Mouse (Mus musculus) c-Kit-positive CD71-negative TER-119-negative erythroid progenitor cells, embryonic 14.5 days (primary cell): ENCODE measurements around the gene Irf2bp2.
"Not testable (repeated sequence)": the region's sequence is repeated elsewhere in the genome, so short reads cannot be mapped to it uniquely, and the experiment has no call there.

Experiments used
- DNase-seq: peaks from one replicate; pipeline ENCODE4 v3.0.0-alpha.2; 2013; ENCODE audit warnings: low read depth

The Irf2bp2 gene

GRCm38 (mm10) chr8:126602641-126603040 is 8.9 kb upstream of the Irf2bp2 start:
- no peak for DNase-seq

- DNase-seq: no peak
Observed at GRCm38 (mm10) chr8:126601325-126601724, 7.5 kb upstream of the Irf2bp2 start.

- DNase-seq: no peak
Observed at GRCm38 (mm10) chr8:126600816-126601243, 7.0 kb upstream of the Irf2bp2 start.

DNA sequence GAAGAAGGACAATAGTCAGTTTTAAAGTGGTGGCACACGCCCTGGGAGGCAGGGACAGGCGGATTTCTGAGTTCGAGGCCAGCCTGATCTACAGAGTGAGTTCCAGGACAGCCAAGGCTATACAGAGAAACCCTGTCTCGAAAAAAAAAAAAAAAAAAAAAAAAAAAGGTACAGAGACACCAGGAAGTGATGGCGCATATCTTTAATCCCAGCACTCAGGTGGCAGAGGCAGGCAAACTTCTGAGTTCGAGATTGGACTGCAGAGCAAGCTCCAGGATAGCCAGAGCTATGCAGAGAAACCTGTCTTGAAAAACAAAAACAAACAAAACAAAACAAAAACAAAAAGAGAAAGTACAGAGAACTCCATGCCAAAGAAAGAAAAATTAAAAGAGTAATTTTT is 6.6 kb upstream of the Irf2bp2 start:
- DNase-seq: not testable (repeated sequence)

DNA sequence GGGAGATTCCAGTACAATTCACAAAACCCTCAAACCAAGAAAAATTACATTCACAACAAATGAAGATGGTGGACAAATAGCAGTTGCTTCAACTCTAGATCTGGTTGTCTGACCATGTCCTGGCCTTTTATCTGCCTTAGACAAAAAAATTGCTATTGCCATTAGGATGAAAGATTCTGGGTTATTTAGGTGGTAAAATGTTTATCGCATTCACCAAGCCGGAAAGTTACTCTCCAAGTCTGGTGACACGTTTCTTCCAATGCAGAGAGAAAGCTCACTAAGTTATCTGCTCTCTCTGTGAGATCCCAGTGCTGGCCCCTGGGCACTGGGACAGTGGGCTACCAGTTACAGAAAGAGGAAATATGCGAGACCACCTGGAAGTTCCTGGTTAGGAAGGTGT is 5.5 kb upstream of the Irf2bp2 start:
- DNase-seq: no peak

- DNase-seq: no peak
Observed at GRCm38 (mm10) chr8:126598218-126598617, 4.4 kb upstream of the Irf2bp2 start.

GRCm38 (mm10) chr8:126596721-126597120 is 2.9 kb upstream of the Irf2bp2 start:
- no peak for DNase-seq

- no peak for DNase-seq
Observed at GRCm38 (mm10) chr8:126596097-126596634, 2.4 kb upstream of the Irf2bp2 start.

- DNase-seq: no peak
Observed at GRCm38 (mm10) chr8:126595204-126596061, 1.6 kb upstream of the Irf2bp2 start.

- DNase-seq: peak; percentile 92
Observed at GRCm38 (mm10) chr8:126594481-126595000, 755 bp upstream of the Irf2bp2 start.

DNA sequence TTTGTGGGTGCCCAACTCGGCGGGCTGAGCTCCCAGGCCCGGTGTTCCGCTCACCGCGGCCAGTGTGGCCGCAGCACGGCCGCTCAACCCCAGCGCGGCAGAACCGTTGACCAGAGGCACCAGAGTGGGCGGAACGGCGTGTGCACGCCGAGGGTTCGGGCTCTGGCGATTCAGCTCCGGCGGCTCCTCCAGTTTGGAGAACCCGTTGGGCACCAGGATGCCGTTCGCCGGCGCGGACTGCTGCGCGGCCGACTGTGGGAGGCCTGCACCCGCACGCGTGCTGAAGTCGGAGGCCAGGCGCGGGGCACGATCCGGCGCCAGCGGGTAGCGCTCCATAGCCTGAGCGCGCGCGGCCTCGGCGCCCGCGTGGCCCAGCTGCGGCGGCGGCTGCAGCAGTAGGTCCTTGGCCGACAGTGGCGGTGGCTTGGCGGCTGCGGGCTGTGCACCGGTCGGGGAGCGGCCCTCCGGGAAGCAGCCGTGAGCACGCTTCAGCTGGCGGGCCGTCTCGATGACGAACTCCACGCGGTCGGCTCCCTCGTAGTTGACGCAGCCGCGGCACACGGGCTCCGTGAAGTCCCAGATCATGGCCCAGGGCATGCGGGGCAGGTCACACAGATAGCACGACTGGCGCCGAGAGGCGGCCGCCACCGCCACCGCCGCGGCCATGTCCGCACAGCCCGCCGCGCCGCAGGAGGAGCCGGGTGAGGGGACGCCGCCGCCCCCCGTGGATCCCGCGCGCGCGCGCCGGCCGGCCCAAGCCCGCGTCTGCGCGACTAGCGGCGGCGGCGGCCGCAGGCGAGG is 815 bp downstream of the Irf2bp2 start:
- DNase-seq: no peak

- no peak for DNase-seq
Observed at GRCm38 (mm10) chr8:126592381-126592770, 1.4 kb downstream of the Irf2bp2 start.

- DNase-seq: no peak
Observed at GRCm38 (mm10) chr8:126591821-126592268, 1.9 kb downstream of the Irf2bp2 start.

DNA sequence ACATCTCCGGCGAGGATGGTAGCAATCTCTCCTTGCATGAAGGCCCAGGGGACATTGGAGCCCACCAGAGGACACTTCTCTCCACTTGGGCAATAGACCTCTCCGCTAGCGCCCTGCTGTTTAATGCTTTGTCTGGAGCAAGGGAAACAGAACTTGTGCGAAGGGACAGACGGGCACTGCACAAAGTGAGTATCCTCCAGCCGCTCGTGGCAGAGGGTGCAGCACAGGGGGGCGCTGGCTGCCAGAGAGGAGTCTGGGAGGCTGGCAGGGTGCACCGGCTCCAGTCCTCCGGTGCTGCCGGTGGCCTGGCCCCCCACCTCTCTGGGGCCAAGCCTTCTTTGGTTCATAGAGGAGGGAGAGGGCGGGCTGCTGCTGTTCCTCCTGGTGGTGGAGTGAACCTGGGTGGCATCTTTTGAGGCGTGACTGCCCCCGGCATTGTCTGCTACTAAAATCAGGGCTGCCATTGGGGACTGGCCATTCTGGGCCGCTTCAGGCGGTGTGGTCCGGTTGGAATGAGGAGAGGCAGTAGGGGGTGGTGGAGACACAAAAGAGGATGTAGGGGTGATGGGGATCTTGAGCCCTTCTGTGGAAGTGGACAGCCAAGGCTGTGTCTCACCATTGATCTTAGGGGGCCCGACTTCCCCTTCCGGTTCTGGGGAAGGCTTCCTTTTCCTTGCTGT is 2.5 kb downstream of the Irf2bp2 start:
- DNase-seq: no peak

DNA sequence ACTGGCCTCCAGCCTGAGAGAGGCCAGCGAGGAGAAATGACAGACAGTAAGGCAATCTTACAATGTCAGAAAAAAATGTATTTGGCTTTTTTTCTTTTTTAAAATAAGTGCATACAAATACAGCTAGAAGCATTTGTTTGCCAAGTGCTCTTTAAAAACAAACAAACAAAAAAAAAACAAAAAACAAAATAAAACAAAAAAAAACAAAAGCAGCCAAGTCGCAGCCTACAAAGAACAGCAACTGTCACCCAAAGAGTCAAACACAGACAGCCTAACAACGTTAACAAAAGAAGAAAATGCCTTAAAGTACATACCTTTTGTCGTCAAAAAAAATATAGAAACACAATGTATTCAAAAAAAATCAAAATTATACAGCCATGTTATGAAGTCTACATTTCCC is 3.2 kb downstream of the Irf2bp2 start:
- no peak for DNase-seq

DNA sequence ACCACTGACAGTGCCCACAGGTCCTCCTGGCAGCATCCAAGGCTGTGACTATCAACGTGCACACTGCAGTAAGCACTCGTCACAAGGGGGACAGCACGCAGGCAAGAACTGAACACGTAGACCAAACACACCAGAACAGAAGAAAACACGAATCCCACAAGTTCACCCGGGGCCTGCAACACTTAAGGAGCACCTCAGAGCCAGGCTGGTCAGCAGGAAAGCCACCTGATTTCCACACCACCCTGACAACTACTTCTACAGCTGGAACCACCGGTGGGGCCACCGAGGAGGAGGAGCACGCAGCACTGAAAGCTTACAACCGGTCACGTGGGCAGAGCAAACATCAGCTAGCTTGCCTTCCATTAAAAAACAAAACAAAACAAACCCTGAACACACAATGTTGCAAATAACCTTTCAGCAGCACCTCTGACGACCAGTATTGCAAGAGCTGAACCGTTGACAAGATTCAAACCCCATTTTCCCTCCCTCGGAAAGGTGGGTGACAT is 3.7 kb downstream of the Irf2bp2 start:
- no peak for DNase-seq

DNA sequence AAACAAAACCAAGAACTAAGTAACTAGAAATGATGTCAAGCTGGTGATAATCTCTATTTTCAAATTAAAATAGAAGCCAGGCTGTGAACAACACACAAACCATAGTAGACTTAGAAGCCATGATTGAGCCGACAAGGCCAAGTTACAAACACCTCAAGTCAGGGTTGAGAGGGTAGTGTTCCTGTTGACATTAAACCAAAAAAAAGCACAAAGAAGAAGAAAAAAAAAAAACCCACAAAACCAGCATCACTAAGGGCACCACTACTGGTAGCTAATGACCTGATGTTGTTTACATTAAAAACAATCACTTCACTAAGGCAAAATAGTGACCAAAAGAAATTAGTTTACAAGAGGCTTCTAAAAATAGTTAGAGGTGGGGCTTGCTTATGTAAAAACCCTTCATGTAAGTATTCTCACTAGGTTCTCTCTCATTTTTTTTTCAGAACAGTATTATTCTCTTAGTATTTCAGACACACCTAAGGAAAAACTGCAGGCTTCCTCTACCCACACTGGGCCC is 4.2 kb downstream of the Irf2bp2 start:
- DNase-seq: no peak

DNA sequence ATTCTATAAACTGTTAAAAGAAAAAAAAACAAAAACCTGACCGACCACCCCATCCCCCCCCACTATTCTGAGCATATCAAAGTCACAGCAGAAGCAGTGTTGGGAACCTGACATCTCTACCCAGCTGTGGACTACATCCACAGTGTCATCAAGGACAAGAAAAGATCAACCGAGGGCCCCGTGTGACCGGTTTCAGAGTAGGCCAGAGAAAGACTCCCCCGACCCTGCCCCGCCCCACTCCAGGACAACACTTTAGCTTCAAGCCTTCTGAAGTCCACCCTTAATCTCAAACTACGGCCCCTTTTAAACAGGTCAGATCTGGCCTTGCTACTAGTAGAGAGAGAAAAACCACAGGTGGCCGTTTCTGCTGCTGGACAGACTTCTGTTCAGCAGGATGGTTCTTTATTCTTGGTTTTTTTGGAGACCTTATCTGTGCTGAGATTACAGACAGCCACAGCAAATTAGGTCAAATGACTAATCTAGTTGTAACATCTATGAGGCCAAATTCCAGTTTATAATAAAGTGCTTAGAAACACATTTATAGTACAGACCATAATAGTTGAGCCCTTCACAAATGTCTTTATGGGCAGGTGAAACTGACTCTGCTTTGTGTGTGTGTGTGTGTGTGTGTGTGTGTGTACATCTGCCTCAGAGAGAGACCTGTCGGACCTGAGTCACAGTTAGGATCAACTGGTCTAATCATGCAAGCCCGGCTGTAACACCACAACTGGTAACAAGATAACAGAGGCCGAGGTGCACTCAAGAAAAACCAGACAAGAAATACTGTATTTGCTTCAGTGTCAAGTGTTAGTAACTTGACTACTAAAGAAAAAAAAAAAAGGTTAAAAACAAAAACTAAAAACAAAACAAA is 4.9 kb downstream of the Irf2bp2 start:
- no peak for DNase-seq

DNA sequence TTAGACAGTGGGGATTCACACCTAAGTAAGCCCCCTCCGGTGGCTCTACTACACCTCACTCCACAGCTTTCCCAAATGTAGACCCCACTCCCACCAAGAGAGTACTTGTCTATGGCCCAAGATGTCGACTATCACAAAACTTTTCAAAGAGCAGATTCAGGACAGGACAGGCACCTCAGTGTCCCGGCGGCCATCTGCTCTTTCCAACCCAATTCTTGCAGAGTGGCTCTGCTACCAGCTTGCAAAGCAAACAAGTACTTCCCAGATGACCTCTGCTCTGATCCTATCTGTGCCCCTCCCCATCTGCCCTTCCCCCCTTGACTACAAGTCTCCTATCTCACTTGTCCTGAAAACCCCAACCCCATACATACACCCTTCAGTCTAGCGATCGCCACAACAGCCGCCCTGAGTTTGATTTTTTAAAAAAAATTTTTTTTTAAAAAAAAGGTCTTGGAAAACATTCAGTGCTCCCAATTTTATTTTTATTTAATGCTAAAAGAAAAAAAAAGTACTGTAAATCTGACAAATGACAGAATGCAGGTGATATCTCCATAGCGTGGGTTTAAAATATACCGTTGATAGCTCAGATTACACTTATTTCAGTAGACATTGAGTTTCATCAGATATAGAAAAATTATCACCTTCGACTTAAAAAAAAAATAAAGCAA is 5.8 kb downstream of the Irf2bp2 start:
- no peak for DNase-seq
